Mouse (Mus musculus) testis, postnatal 10 days (tissue): Measurements from ENCODE around the gene Gpx1.
"Not testable (repeated sequence)": the region's sequence is repeated elsewhere in the genome, so short reads cannot be mapped to it uniquely, and the experiment has no call there.

Experiments used
- DNase-seq: peaks from one replicate; pipeline ENCODE4 v3.0.0; 2021; ENCODE audit warnings: low spot score

Gpx1 gene

DNA sequence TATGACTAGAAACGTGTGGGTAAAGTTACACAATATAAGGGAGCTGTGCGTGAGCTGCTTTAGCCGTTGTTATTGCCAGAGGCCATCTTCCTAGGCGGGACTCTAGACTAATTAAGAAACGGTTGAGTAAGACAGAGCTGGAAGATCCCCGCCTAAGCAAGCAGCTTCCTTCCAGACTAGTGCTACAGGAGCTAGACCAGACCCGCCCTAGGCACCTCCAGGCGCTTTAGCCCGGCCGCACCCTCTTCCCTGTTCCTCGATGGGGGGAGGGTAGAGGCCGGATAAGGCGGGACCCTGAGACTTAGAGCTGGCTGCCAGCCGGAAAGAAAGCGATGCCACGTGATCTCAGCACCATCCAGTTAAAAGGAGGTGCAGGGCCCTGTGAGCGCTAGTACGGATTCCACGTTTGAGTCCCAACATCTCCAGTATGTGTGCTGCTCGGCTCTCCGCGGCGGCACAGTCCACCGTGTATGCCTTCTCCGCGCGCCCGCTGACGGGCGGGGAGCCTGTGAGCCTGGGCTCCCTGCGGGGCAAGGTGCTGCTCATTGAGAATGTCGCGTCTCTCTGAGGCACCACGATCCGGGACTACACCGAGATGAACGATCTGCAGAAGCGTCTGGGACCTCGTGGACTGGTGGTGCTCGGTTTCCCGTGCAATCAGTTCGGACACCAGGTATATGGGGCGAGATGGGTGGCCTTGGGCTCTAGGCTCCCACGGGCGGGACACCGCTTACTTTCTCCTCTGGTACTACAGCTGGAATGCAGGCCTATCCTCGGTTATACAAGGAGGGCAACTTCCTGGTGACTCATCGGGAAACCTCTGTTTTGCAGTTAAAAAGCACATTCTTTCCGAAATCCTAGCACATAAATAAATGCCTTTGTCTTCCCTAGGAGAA is at the start of gene Gpx1:
Gpx1 (plus strand) TSS at position 18 of the 896 bp plus-strand sequence.
- peak; percentile 88 for DNase-seq

DNA sequence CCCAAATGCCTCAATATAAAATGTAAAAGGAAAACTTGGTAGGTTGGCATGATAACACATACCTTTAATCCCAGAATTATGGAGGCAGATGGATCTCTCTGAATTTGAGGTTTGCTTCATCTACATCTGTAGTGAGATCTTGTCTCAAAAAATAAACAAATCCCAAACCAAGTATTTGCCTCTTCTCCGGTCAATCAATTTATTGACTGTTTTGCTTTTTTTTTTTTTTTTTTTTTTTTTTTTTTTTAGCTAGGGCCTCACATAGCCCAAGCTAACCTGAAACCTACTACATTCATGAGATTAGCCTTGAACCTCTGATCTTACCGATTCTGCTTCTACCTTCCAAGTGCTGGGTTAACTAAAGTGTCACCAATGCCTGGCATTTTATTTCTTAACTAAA is 49.4 kb upstream of the Gpx1 start:
- no peak for DNase-seq

GRCm38 (mm10) chr9:108290016-108290750 is 48.5 kb upstream of the Gpx1 start, which contains the start of gene Nicn1:
Gene Nicn1 (plus strand): TSS chr9:108290429.
- peak; percentile 87 for DNase-seq

GRCm38 (mm10) chr9:108290773-108291172 is 47.9 kb upstream of the Gpx1 start:
- no peak for DNase-seq

- DNase-seq: no peak
Observed at GRCm38 (mm10) chr9:108296453-108297355, 42.0 kb upstream of the Gpx1 start, which contains the start of gene Amt. Gene Amt (plus strand): TSS chr9:108296853.

- DNase-seq: no peak
Observed at GRCm38 (mm10) chr9:108301853-108302252, 36.9 kb upstream of the Gpx1 start.

DNA sequence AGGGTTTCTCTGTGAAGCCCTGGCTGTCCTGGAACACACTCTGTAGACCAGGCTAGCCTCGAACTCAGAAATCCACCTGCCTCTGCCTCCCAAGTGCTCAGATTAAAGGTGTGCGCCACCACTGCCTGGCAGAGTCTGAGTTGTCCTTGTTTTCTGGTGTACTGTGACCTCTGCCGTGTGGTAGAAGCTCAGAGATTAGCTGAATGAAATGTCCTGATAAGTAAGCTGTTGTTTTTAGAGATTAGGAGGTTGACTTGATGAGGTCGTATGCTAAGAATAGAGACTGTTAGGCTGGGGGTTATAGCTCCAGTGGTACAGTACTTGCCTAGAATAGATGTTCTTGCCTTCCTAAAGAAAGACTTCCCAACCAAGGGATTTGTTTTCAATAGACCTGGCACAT is 34.0 kb upstream of the Gpx1 start:
- no peak for DNase-seq

GRCm38 (mm10) chr9:108305170-108305569 is 33.5 kb upstream of the Gpx1 start:
- no peak for DNase-seq

- DNase-seq: peak; percentile 96
Observed at GRCm38 (mm10) chr9:108305629-108306520, 32.8 kb upstream of the Gpx1 start, which contains the start of the genes Rhoa and Tcta. Gene Rhoa (plus strand): TSS chr9:108306129. Gene Tcta (minus strand): TSS chr9:108306160.

- DNase-seq: peak; percentile 88
Observed at GRCm38 (mm10) chr9:108306571-108306980, 32.1 kb upstream of the Gpx1 start.

DNA sequence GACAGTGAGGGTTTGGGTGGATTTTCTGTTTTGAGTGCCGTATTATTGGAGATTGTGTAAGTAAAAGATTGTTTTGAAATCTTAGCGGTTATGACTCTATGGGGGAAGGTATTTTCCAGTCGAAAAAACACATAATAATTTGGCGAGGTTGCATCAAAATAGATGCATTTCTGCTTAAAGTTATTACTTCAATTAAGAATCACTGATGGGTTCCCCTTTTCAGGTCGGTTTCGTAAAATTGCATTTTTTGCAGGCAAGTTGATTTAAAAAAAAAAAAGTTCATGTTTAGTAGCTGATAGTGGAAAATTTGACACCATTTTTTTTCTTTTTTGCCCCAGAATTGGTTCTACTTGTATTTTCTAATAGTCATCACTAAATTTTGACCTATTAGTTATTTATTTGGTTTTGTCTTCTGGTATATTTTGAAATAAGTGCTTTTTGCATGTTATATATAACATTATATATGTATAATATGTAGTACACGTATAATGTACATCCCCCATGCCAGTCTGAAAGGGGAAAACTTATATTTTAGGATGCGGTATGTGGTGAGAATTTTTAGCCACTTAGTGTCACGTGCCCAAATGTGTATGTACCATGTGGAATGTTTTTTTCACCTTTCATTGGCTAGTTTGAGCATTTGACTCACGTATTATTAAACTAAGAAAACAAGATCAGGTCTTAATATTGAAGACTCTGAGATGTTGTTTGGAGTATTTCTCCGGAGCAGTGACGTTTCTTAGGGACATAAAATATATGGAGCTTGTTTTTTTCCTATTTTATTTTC is 31.5 kb upstream of the Gpx1 start:
- no peak for DNase-seq

DNA sequence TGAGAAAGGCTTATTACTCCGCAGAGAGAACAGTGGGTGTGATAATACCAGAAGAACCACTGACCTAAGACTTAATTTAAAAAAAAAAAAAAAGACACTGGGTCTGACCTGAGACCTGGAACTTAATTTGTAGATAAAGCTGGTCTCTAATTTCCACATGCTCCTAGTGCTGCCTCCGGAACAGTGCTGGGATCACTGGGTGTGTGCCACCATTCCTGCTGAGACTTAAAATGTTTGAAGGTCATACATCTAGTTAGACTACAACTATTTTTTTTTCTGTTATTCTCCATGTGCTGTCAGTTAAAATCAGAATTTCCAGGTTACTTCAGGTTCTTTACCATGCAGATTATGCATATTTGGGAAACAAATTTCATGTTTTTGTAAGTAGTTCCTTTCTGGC is 30.6 kb upstream of the Gpx1 start:
- DNase-seq: no peak

DNA sequence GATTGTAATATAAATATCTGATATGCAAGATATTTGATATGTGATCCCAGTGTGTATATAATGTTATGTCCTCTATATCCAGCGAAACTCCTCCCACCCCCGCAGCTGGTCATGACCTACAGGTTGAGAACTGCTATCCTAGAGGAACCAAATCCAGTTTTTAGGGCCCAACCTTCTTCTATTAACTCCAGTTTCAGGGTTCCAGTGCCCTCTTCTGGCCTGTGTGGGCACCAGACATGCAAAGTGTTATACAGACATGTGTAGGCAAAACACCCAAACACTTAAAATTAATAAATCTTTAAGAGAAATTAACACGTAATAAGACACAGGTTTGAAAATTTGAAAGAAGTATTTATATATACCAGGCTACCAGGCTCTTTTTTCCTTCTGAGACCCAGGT is 21.1 kb upstream of the Gpx1 start:
- no peak for DNase-seq

- DNase-seq: no peak
Observed at GRCm38 (mm10) chr9:108318462-108318861, 20.2 kb upstream of the Gpx1 start.

GRCm38 (mm10) chr9:108322054-108322453 is 16.6 kb upstream of the Gpx1 start:
- not testable (repeated sequence) for DNase-seq

DNA sequence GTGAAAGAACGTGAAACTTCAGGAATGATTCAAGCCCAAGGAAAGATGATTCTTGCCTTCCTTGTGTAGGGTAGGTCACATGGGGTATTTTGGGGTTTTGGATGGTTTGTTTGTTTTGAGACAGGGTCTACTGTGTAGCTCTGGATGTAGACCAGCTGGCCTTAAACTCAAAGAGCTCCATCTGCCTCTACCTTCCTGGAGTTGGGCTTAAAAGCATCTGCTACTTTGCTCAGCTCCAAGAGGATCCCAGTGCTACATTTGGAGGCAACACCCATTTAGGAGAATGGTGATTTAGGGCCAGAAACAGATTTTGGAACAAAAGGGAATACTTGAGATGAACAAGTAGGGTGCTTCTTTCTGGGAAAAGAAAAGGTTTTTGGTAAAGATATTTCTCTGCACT is 13.9 kb upstream of the Gpx1 start:
- DNase-seq: no peak

- DNase-seq: no peak
Observed at GRCm38 (mm10) chr9:108325811-108326210, 12.9 kb upstream of the Gpx1 start.

GRCm38 (mm10) chr9:108337848-108338550 is 704 bp upstream of the Gpx1 start:
- no peak for DNase-seq

DNA sequence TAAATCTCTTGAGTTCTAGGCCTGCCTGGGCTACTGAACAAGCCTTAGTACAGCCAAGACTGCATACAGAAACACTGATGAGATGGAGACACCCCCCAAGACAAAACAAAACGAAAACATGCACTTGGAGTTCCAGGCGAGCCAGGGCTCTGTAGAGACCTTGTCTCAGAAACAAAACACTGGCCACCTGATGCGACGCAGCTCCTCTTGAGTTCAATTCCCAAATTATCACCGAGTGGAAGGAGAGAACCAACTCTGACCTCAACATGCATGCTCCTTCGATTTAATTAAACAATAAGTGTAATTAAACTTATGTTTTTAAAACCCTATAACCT is 185 bp upstream of the Gpx1 start:
- no peak for DNase-seq

DNA sequence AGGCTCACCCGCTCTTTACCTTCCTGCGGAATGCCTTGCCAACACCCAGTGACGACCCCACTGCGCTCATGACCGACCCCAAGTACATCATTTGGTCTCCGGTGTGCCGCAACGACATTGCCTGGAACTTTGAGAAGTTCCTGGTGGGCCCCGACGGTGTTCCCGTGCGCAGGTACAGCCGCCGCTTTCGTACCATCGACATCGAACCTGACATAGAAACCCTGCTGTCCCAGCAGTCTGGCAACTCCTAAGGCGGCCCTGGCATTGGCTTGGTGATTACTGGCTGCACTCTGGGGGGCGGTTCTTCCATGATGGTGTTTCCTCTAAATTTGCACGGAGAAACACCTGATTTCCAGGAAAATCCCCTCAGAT is 1.2 kb downstream of the Gpx1 start:
- DNase-seq: no peak
